Mouse (Mus musculus): ENCODE measurements around the gene Xrcc1. TPM values are rescaled to one million over a fixed set of nuclear protein-coding genes. Genes with fewer than 3 reads are reported as not detected.

Xrcc1 gene
- polyA plus RNA-seq, 1 experiment from 2014 or later = 105 TPM

- 56% methylated on average over 5 of the region's 5 CpGs for WGBS
- H3K9me3 ChIP-seq = no peaks in the 10 kb centered on the region
- no peaks in the 10 kb centered on the region for H3K4me1 ChIP-seq
- no peaks in the 10 kb centered on the region for H3K27me3 ChIP-seq
- H3K4me2 ChIP-seq = no peak overlapping the region
- peaks cover 54% of the 10 kb centered on the region for H3K36me3 ChIP-seq (replicated peaks)
- H3K4me3 ChIP-seq (replicated peaks) = no peak overlapping the region
- no peak overlapping the region for H3K27ac ChIP-seq
- no peak overlapping the region for H3K9ac ChIP-seq
- ATAC-seq (ENCODE audit: low FRiP score) = no peak
These were observed 26.4 kb downstream of the Xrcc1 start for GRCm38 (mm10) chr7:24572455-24572854.

DNA sequence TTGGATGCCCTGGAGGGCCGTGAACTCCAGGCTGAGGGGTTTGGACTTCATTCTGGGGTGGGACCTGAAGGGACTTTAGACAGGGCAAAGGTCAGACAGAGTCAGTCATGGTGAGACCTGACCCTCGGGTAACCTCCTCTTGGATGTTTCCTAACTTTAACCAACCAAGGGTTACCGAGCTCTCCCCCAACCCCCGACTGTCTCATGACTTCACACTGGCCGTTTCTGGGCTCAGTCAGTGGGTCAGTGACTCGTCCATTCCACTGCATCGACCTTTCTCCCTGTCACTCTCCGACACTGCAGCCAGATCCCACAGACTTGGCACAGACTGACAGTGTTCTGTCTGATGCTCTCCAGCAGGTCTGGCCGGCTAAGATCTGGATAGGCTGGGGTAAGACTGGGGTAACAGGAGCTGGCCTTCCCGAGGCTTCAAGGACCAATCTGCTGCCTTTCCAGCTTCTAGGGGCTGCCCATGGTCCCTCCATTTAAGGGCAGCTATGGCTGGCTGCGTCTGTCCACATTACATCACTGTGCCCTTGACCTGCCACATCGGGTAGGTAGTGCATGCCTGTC, 28.2 kb downstream of the Xrcc1 start:
- Histone ChIP-seq H3K9ac (no peak overlapping the region), H3K36me3 (replicated peaks) (peaks cover 36% of the 10 kb centered on the region), H3K27me3 (no peaks in the 10 kb centered on the region), H3K4me2 (no peak overlapping the region), H3K9me3 (no peaks in the 10 kb centered on the region), H3K4me3 (replicated peaks) (no peak overlapping the region), H3K4me1 (no peaks in the 10 kb centered on the region), H3K27ac (no peak overlapping the region)
- WGBS = 72% methylated on average over 12 of the region's 12 CpGs
- ATAC-seq (ENCODE audit: low FRiP score) = no peak

GRCm38 (mm10) chr7:24577811-24578210, 31.7 kb downstream of the Xrcc1 start:
- no peaks in the 10 kb centered on the region for H3K4me1 ChIP-seq
- no peak for ATAC-seq (ENCODE audit: low FRiP score)

DNA sequence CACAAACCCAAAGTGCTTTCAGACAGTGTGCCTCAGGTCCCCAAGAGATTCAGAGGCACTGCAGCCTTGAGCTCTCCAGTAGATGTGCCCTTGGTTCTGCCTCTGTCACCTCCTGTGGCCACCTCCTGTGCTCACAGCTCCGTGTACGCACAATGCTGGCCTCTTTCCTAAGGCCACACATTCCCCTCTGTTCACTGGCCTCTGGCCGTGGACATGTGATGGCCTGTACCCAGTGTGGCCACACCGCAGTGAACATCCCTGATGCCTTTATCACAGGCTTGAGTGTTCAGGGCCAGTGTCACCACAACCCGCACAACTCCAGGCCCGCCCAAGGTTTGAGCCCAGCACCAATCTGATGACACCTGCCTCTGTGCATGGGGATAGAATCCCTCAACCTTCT, 38.8 kb downstream of the Xrcc1 start:
- 94% methylated on average over 6 of the region's 6 CpGs for WGBS
- Histone ChIP-seq H3K27ac (no peak overlapping the region), H3K27me3 (peaks cover 36% of the 10 kb centered on the region), H3K9ac (no peak overlapping the region), H3K4me1 (peaks cover 10% of the 10 kb centered on the region; the same call in 1 of the 2 replicates), H3K36me3 (replicated peaks) (no peaks in the 10 kb centered on the region), H3K9me3 (no peaks in the 10 kb centered on the region), H3K4me2 (no peak overlapping the region), H3K4me3 (replicated peaks) (no peak overlapping the region)
- ATAC-seq (ENCODE audit: low FRiP score) = no peak

More at GRCm38 (mm10) chr7:24577811-24578210, 31.7 kb downstream of the Xrcc1 start:
- H3K4me2 ChIP-seq = no peak overlapping the region
- WGBS = 91% methylated on average over 10 of the region's 10 CpGs
- H3K4me3 ChIP-seq (replicated peaks) = no peak overlapping the region
- no peaks in the 10 kb centered on the region for H3K27me3 ChIP-seq
- H3K27ac ChIP-seq = no peak overlapping the region
- no peak overlapping the region for H3K9ac ChIP-seq
- H3K9me3 ChIP-seq = no peaks in the 10 kb centered on the region
- H3K36me3 ChIP-seq (replicated peaks) = peaks cover 6% of the 10 kb centered on the region

GRCm38 (mm10) chr7:24585995-24586394, 39.9 kb downstream of the Xrcc1 start:
- Histone ChIP-seq H3K36me3 (replicated peaks) (no peaks in the 10 kb centered on the region), H3K4me1 (peaks cover 10% of the 10 kb centered on the region; the same call in 1 of the 2 replicates), H3K27me3 (peaks cover 36% of the 10 kb centered on the region), H3K9ac (no peak overlapping the region), H3K4me3 (replicated peaks) (no peak overlapping the region), H3K27ac (no peak overlapping the region), H3K4me2 (no peak overlapping the region), H3K9me3 (no peaks in the 10 kb centered on the region)
- WGBS = 38% methylated on average over 16 of the region's 16 CpGs
- peak; percentile 31; the same call in 1 of the 2 replicates for ATAC-seq (ENCODE audit: low FRiP score)

GRCm38 (mm10) chr7:24586828-24587227, 40.7 kb downstream of the Xrcc1 start:
- Histone ChIP-seq H3K4me1 (peaks cover 10% of the 10 kb centered on the region; the same call in 1 of the 2 replicates), H3K4me3 (replicated peaks) (peak overlapping the region; percentile 45), H3K9me3 (no peaks in the 10 kb centered on the region), H3K9ac (peak overlapping the region; percentile 57; the same call in 1 of the 2 replicates), H3K36me3 (replicated peaks) (no peaks in the 10 kb centered on the region), H3K4me2 (peak overlapping the region; percentile 71), H3K27ac (no peak overlapping the region), H3K27me3 (peaks cover 36% of the 10 kb centered on the region)
- peak; percentile 45 for ATAC-seq (ENCODE audit: low FRiP score)
- 9% methylated on average over 8 of the region's 8 CpGs for WGBS

DNA sequence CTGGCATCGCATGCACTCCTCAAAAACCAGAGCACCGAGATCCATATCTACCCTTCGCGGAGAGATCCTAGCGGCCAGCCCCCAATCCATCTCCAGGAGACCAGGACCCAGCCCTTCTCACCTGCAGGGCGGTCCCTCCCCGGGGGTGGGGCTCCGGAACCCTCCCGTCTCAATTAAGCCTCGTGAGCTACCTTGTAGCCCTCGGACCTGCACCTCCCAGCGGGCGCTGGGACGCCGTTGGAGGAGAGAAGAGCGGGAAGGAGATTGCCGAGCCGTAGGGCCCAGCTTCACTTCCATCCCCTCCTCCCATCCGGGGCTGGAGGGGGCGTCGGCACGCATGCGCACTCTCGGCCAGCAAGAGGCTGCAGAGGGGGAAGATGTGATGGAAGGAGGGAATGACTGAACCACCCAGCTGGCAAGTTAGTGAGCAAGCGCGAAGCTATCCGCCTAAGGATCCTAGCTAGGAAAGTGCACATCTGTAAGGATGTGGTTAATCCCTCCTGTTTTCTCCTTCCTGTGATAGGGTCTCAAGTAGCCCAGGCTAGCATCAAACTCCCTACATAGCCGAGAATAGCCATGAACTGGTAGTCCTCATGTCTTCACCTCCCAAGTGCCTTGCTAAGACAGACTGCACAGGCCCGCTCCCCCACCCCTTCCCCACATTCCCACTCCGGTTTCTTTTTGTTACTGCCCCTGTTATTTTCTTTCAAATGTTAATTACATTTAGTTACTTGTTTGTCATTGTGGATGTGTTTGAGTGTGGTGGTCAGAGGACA, 41.4 kb downstream of the Xrcc1 start, which contains the start of the genes Ethe1 and Zfp575:
Gene Ethe1 (plus strand): TSS at position 214 of the 776 bp plus-strand sequence.
Gene Zfp575 (minus strand): TSS at position 312 of the 776 bp plus-strand sequence.
- no peak within 1 kb of the TSS; the same call in 1 of the 2 replicates for H3K27ac ChIP-seq
- 5% methylated on average over 30 of the region's 30 CpGs for WGBS

GRCm38 (mm10) chr7:24588336-24588735, 42.2 kb downstream of the Xrcc1 start:
- no peak overlapping the region for H3K4me2 ChIP-seq
- H3K27me3 ChIP-seq = peaks cover 36% of the 10 kb centered on the region
- no peaks in the 10 kb centered on the region for H3K36me3 ChIP-seq (replicated peaks)
- 91% methylated on average over 13 of the region's 13 CpGs for WGBS
- peaks cover 14% of the 10 kb centered on the region; the same call in 1 of the 2 replicates for H3K4me1 ChIP-seq
- ATAC-seq (ENCODE audit: low FRiP score) = no peak
- no peak overlapping the region for H3K4me3 ChIP-seq (replicated peaks)
- H3K9me3 ChIP-seq = no peaks in the 10 kb centered on the region
- H3K27ac ChIP-seq = no peak overlapping the region
- no peak overlapping the region for H3K9ac ChIP-seq

More for the DNA sequence above, 41.4 kb downstream of the Xrcc1 start, which contains the start of the genes Ethe1 and Zfp575:
- Histone ChIP-seq H3K9me3 (no peaks in the 10 kb centered on the region), H3K4me3 (replicated peaks) (peak within 1 kb of the TSS; percentile 45), H3K9ac (peak within 1 kb of the TSS; percentile 57), H3K36me3 (replicated peaks) (no peaks in the 10 kb centered on the region), H3K4me1 (peaks cover 12% of the 10 kb centered on the region; the same call in 1 of the 2 replicates), H3K27me3 (peaks cover 36% of the 10 kb centered on the region), H3K4me2 (peak within 1 kb of the TSS; percentile 71)
- ATAC-seq (ENCODE audit: low FRiP score) = peak; percentile 70

DNA sequence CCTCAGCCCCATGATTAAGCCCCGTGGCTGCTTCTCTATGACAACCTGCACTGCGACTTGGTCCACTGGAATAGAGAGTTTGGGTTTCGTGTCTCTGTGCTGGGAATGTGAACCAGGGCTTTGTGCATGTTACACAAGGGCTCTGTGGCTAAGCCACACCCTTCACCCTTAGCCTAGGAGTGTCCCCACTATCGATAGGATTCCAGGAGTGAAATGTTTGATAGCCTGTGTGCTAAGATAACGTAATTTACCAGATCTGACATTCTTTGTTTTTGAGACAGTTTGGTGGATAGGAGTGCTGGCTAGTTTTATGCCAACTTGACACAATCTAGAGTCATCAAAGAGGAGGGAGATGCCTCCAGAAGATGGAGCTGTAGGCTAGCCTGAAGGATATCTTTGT, 45.6 kb downstream of the Xrcc1 start:
- Histone ChIP-seq H3K27me3 (peaks cover 25% of the 10 kb centered on the region), H3K9me3 (no peaks in the 10 kb centered on the region), H3K4me3 (replicated peaks) (no peak overlapping the region), H3K36me3 (replicated peaks) (no peaks in the 10 kb centered on the region), H3K4me2 (no peak overlapping the region), H3K4me1 (peaks cover 30% of the 10 kb centered on the region), H3K9ac (no peak overlapping the region), H3K27ac (no peak overlapping the region)
- 78% methylated on average over 5 of the region's 5 CpGs for WGBS
- ATAC-seq (ENCODE audit: low FRiP score) = no peak

DNA sequence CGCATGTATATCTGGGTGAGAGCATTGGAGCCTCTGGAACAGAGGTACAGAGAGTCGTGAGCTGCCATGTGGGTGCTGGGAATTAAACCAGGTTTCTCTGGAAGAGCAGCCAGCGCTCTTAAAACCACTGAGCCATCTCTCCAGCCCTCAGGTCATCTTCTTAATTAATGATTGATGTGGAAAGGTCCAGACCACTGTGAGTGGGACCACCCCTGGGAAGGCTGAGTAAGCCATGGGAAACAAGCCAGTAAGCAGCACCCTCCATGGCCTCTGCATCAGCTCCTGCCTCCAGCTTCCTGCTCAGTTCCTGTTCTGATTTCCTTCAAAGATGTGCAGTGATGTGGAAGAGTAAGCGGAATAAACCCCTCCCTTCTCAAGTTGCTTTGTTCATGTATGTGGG, 46.1 kb downstream of the Xrcc1 start:
- Histone ChIP-seq H3K36me3 (replicated peaks) (no peaks in the 10 kb centered on the region), H3K27ac (no peak overlapping the region), H3K4me3 (replicated peaks) (no peak overlapping the region), H3K27me3 (peaks cover 21% of the 10 kb centered on the region), H3K4me1 (peaks cover 26% of the 10 kb centered on the region), H3K9me3 (no peaks in the 10 kb centered on the region), H3K4me2 (no peak overlapping the region), H3K9ac (no peak overlapping the region)
- no peak for ATAC-seq (ENCODE audit: low FRiP score)
- WGBS = 64% methylated on average over 4 of the region's 4 CpGs

- Histone ChIP-seq H3K9ac (no peak overlapping the region), H3K4me2 (no peak overlapping the region), H3K27me3 (peaks cover 19% of the 10 kb centered on the region), H3K36me3 (replicated peaks) (no peaks in the 10 kb centered on the region), H3K27ac (no peak overlapping the region), H3K9me3 (no peaks in the 10 kb centered on the region), H3K4me3 (replicated peaks) (no peak overlapping the region), H3K4me1 (peaks cover 20% of the 10 kb centered on the region)
- 74% methylated on average over 6 of the region's 6 CpGs for WGBS
- ATAC-seq (ENCODE audit: low FRiP score) = no peak
These were observed 46.7 kb downstream of the Xrcc1 start for GRCm38 (mm10) chr7:24592781-24593180.

DNA sequence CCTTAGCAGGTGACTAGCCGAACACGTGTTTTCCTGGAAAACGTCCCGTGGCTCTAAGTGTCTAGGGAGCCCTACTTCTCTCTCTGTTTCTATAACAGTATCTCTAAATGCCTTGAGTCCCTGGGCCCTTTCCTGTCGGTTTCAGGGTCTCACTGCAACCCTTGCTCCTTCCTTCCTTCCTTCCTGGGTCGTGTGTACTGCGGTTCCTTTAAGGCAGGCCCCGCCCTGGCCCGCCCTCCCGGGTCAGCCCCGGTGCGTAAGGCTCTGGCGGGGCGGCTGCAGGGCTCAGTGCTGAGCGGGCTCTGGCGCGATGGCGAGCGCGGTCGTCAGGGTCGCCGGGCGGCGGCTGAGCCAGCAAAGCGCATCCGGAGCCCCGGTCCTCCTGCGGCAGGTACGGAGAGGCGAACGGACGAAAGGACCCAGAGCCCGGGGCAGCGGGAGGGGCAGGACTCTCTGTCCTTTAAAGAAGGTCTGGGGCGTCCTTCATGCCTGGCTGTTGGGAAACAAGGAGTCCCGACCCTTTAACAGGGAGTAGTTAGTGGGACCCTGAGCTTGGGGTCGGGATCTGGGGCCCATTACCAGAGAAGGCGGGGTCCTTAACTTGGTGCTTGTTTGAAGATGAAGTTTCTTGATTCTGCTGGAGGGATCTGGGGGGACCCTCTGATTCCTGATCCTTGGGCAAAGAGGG, 47.7 kb downstream of the Xrcc1 start:
- no peaks in the 10 kb centered on the region for H3K9me3 ChIP-seq
- peak; percentile 93 for ATAC-seq (ENCODE audit: low FRiP score)
- 2% methylated on average over 39 of the region's 39 CpGs for WGBS
- H3K27ac ChIP-seq = no peak overlapping the region
- H3K4me1 ChIP-seq = peaks cover 20% of the 10 kb centered on the region
- H3K36me3 ChIP-seq (replicated peaks) = no peaks in the 10 kb centered on the region
- H3K4me3 ChIP-seq (replicated peaks) = peak overlapping the region; percentile 61
- peak overlapping the region; percentile 79 for H3K4me2 ChIP-seq
- peaks cover 19% of the 10 kb centered on the region for H3K27me3 ChIP-seq
- H3K9ac ChIP-seq = peak overlapping the region; percentile 64

Data from forebrain, embryonic 12.5 days (tissue).